Mouse (Mus musculus) kidney, embryonic 16.5 days (tissue): ENCODE data around the gene Mark1. TPM values are rescaled to one million over a fixed set of nuclear protein-coding genes. Genes with fewer than 3 reads are reported as not detected.

Source experiments
- ATAC-seq: fragments of 200-750 bp; cut with Nextera tagmentation; 2 replicates; pipeline ENCODE4 v1.8.0; 2017; ENCODE audit warnings: moderate TSS enrichment; ENCODE audit not compliant: low FRiP score, low TSS enrichment
- H3K27ac ChIP-seq: fragments of 300-500 bp; sonication (generic); 2 replicates; pipeline ENCODE4 v1.5.1; 2014; ENCODE audit warnings: low read length
- H3K27me3 ChIP-seq: fragments of 300-500 bp; sonication (generic); 2 replicates; pipeline ENCODE4 v1.6.1; 2014; ENCODE audit warnings: low read length, control low read depth, mixed read lengths; ENCODE audit not compliant: insufficient read depth
- H3K36me3 ChIP-seq: fragments of 300-500 bp; sonication (generic); 2 replicates; pipeline ENCODE4 v1.6.1; 2014; ENCODE audit warnings: low read length, control low read depth, mixed read lengths; ENCODE audit not compliant: insufficient read depth
- H3K4me1 ChIP-seq: fragments of 300-500 bp; sonication (generic); 2 replicates; pipeline ENCODE4 v1.6.1; 2014; ENCODE audit warnings: low read length, control low read depth, mixed read lengths; ENCODE audit not compliant: insufficient read depth
- H3K4me2 ChIP-seq: fragments of 300-500 bp; sonication (generic); replicated peaks from 2 replicates; pipeline ENCODE4 v1.6.1; 2014; ENCODE audit warnings: low read depth, low read length
- H3K4me3 ChIP-seq: fragments of 300-500 bp; sonication (generic); 2 replicates; pipeline ENCODE4 v1.5.1; 2014; ENCODE audit warnings: mild to moderate bottlenecking, low read length
- H3K9ac ChIP-seq: fragments of 300-500 bp; sonication (generic); replicated peaks from 2 replicates; pipeline ENCODE4 v1.6.1; 2014; ENCODE audit warnings: low read length
- H3K9me3 ChIP-seq: fragments of 300-500 bp; sonication (generic); 2 replicates; pipeline ENCODE4 v1.6.1; 2016; ENCODE audit warnings: low read length, control low read depth
- WGBS: fragments of 180-500 bp; shearing (Covaris S2); extraction: QIAGEN DNeasy Blood & Tissue Kit; methylation state at CpG from one replicate; pipeline ENCODE4 v1.1.7; 2014; 5-methylcytosine and 5-hydroxymethylcytosine counted together
- polyA plus RNA-seq: library from polyadenylated mRNA; unstranded; fragments of >200 nt; fragmentation: Nextera tagmentation; extraction: Ambion mirVana; gene quantifications from 2 replicates; pipeline ENCODE4 v1.2.1, GENCODE M21; 2015

Mark1 gene
- polyA plus RNA-seq, 1 experiment from 2014 or later: 1.8 TPM

DNA sequence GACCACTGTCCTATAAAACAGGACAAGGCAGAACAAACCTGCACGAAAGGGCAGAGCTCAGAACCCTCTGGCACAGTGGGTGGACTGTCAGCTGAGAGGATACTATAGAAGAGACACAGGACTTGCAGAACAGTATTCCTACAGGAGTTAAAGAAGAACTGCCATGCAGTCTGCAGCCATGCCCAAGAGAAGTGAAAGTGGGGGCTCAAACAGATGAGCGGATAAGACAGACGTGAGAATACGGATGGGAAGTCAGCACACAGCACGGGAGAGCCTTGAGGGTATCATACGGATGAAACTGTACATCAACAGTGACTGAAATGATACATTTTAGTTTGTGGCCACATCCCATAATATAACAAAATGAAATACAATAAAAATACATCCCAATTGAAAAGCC lies 68.3 kb downstream of the Mark1 start:
- ATAC-seq: no peak
- no peak overlapping the region for H3K4me3 ChIP-seq
- no peaks in the 10 kb centered on the region for H3K27me3 ChIP-seq
- H3K36me3 ChIP-seq: peaks cover 4% of the 10 kb centered on the region; the same call in 1 of the 2 replicates
- no peaks in the 10 kb centered on the region for H3K4me1 ChIP-seq
- no peaks in the 10 kb centered on the region for H3K9me3 ChIP-seq
- no peak overlapping the region for H3K9ac ChIP-seq
- no peak overlapping the region for H3K27ac ChIP-seq
- H3K4me2 ChIP-seq: no peak overlapping the region
- 86% methylated on average over 6 of the region's 6 CpGs for WGBS

GRCm38 (mm10) chr1:184928382-184928781 lies 71.0 kb downstream of the Mark1 start:
- Histone ChIP-seq H3K4me1 (no peaks in the 10 kb centered on the region), H3K4me3 (no peak overlapping the region), H3K27me3 (no peaks in the 10 kb centered on the region), H3K9me3 (no peaks in the 10 kb centered on the region), H3K9ac (no peak overlapping the region), H3K4me2 (no peak overlapping the region), H3K27ac (no peak overlapping the region), H3K36me3 (peaks cover 4% of the 10 kb centered on the region; the same call in 1 of the 2 replicates)
- ATAC-seq: no peak
- WGBS: 57% methylated on average over 1 of the region's 1 CpGs

- H3K9me3 ChIP-seq: no peaks in the 10 kb centered on the region
- no peak for ATAC-seq
Measured at GRCm38 (mm10) chr1:184927911-184928310, 71.5 kb downstream of the Mark1 start.

GRCm38 (mm10) chr1:184922824-184923223 lies 76.5 kb downstream of the Mark1 start:
- no peaks in the 10 kb centered on the region for H3K9me3 ChIP-seq
- peaks cover 11% of the 10 kb centered on the region; the same call in 1 of the 2 replicates for H3K36me3 ChIP-seq
- no peaks in the 10 kb centered on the region for H3K27me3 ChIP-seq
- ATAC-seq: no peak
- no peaks in the 10 kb centered on the region for H3K4me1 ChIP-seq
- no peak overlapping the region for H3K27ac ChIP-seq
- no peak overlapping the region for H3K4me2 ChIP-seq
- H3K4me3 ChIP-seq: no peak overlapping the region
- H3K9ac ChIP-seq: no peak overlapping the region
- 85% methylated on average over 13 of the region's 13 CpGs for WGBS

More at GRCm38 (mm10) chr1:184927911-184928310, 71.5 kb downstream of the Mark1 start:
- H3K4me3 ChIP-seq: no peak overlapping the region
- H3K4me2 ChIP-seq: no peak overlapping the region
- H3K9ac ChIP-seq: no peak overlapping the region
- H3K27ac ChIP-seq: no peak overlapping the region
- 90% methylated on average over 1 of the region's 1 CpGs for WGBS
- H3K27me3 ChIP-seq: no peaks in the 10 kb centered on the region
- peaks cover 4% of the 10 kb centered on the region; the same call in 1 of the 2 replicates for H3K36me3 ChIP-seq
- no peaks in the 10 kb centered on the region for H3K4me1 ChIP-seq

GRCm38 (mm10) chr1:184920057-184920456 lies 79.3 kb downstream of the Mark1 start:
- H3K36me3 ChIP-seq: peaks cover 6% of the 10 kb centered on the region; the same call in 1 of the 2 replicates
- H3K4me3 ChIP-seq: no peak overlapping the region
- no peaks in the 10 kb centered on the region for H3K9me3 ChIP-seq
- 81% methylated on average over 5 of the region's 5 CpGs for WGBS
- no peak overlapping the region for H3K27ac ChIP-seq
- no peak for ATAC-seq
- H3K27me3 ChIP-seq: no peaks in the 10 kb centered on the region
- H3K4me2 ChIP-seq: no peak overlapping the region
- H3K4me1 ChIP-seq: no peaks in the 10 kb centered on the region
- H3K9ac ChIP-seq: no peak overlapping the region

DNA sequence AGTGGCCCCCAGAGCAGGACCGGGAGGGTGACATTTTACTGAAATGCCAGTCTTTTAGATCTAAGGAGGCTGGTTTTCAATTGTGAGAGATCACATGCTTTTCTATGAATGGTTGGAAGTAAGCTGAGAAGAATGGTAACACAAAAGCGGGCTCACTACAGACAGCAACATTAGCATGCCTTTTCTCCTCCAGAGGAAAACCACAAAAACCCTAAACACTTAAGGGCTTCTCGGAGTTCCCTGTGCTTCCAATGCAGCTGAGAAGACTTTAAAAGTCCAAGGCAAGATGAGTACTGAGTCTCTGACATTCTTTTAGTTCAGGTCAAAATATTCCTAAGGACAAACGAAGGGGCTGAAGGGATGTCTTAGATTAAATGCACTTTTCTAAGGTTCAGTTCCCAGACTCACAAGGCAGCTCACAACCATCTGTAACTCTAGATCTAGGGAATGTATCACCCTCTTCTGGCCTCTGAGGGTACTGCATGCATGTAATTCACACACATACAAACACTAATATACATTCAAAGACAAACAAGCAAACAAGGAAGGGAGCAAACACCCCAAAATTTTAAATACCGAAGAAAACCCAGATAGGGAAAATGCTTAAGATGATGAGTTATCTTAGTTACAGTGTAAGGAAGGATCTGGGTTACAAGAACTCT lies 81.0 kb downstream of the Mark1 start:
- 91% methylated on average over 5 of the region's 5 CpGs for WGBS
- H3K9ac ChIP-seq: no peak overlapping the region
- ATAC-seq: no peak
- no peaks in the 10 kb centered on the region for H3K4me1 ChIP-seq
- H3K27me3 ChIP-seq: no peaks in the 10 kb centered on the region
- H3K9me3 ChIP-seq: no peaks in the 10 kb centered on the region
- peaks cover 6% of the 10 kb centered on the region; the same call in 1 of the 2 replicates for H3K36me3 ChIP-seq
- no peak overlapping the region for H3K4me2 ChIP-seq
- H3K4me3 ChIP-seq: no peak overlapping the region
- H3K27ac ChIP-seq: no peak overlapping the region

DNA sequence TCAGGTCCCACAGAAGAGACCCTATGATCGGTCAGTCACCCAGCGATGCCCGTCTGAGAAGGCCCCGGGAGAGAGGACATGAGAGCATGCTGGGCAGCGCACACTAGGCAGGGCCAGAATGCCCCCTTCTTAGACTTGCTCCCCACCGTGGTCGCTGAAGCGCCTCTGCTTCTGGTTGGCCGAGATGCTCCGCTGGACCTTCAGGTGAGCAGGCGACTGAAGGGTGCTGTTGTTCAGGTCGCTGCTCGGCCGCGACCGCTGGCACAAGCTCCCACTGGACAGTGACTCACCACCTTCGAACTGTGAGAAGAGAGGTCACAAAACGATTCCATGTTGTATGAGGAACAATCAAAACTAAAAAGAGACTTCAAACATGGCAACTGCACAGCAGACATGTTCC lies 87.0 kb downstream of the Mark1 start:
- Histone ChIP-seq H3K9me3 (no peaks in the 10 kb centered on the region), H3K27me3 (no peaks in the 10 kb centered on the region), H3K4me3 (no peak overlapping the region), H3K4me2 (no peak overlapping the region), H3K36me3 (0 out of 2 replicates have a peak, but pooled peaks cover 7% of the 10 kb centered on the region), H3K9ac (no peak overlapping the region), H3K27ac (no peak overlapping the region), H3K4me1 (no peaks in the 10 kb centered on the region)
- ATAC-seq: no peak
- 92% methylated on average over 18 of the region's 18 CpGs for WGBS

DNA sequence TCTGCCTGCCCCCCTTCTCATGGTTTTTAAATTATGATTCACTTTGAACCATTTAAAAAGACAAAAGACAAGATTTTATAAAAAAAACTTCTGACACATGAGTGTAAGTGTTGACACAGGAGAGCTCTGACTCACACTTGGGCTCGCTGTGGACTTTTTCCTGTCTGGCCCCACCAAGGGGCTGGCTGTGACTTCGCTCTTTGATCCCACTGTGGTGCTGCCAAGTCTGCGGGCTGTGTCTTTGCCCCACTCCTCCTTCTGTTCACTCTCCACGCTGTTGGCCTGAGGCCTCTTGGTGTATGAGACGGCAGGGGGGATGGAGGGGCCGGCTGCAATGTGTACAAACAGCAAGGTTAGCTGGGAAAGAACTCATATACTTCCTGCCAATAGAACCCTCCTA lies 87.5 kb downstream of the Mark1 start:
- 73% methylated on average over 6 of the region's 6 CpGs for WGBS
- Histone ChIP-seq H3K9me3 (no peaks in the 10 kb centered on the region), H3K27ac (no peak overlapping the region), H3K9ac (no peak overlapping the region), H3K4me3 (no peak overlapping the region), H3K36me3 (0 out of 2 replicates have a peak, but pooled peaks cover 7% of the 10 kb centered on the region), H3K27me3 (no peaks in the 10 kb centered on the region), H3K4me2 (no peak overlapping the region), H3K4me1 (no peaks in the 10 kb centered on the region)
- no peak for ATAC-seq

- 64% methylated on average over 9 of the region's 9 CpGs for WGBS
- no peak for ATAC-seq
Measured at GRCm38 (mm10) chr1:184908558-184908957, 90.8 kb downstream of the Mark1 start.

More at GRCm38 (mm10) chr1:184908558-184908957, 90.8 kb downstream of the Mark1 start:
- Histone ChIP-seq H3K4me2 (no peak overlapping the region), H3K36me3 (0 out of 2 replicates have a peak, but pooled peaks cover 12% of the 10 kb centered on the region), H3K27ac (no peak overlapping the region), H3K27me3 (no peaks in the 10 kb centered on the region), H3K9ac (no peak overlapping the region; the same call in 1 of the 2 replicates), H3K4me3 (no peak overlapping the region), H3K9me3 (no peaks in the 10 kb centered on the region), H3K4me1 (no peaks in the 10 kb centered on the region)
